15 mouse cellular contexts compared by ENCODE assay signal in genomic region chr11:51542424-51542823, GRCm38 (mm10). TPM values are rescaled to one million over a fixed set of nuclear protein-coding genes. Genes with fewer than 3 reads are reported as not detected.
A peak's percentile ranks its signal among the peaks of the same experiment; 100 is the strongest.
DNase-seq lines count a peak whose midpoint lies in the region; ATAC-seq lines count a peak whose summit lies in the region.
"Had no signal": no experiment of that assay in that cellular context is flagged by ENCODE, and none has a peak within 500 bp of the region (broad histone marks: within the 10 kb centered on the region; RNA-seq: fewer than 3 reads in every experiment).

No protein-coding gene starts in this region.

- no peak for DNase-seq in heart, embryonic 10.5 days (ENCODE audit: low spot score)
- peak; percentile 48 for DNase-seq in midbrain, embryonic 10.5 days (ENCODE audit: low spot score)
- no peak for DNase-seq in cerebellum, postnatal 25 days
- no peak for DNase-seq in thymus, postnatal 14 days
- DNase-seq: cerebellum, adult 11-12 months; heart, adult 2 months; heart, postnatal 14 days; liver, embryonic 13.5 days; right cerebral cortex, postnatal 25 days had no signal

- H3K36me3 ChIP-seq in heart, embryonic 10.5 days = no peaks in the 10 kb centered on the region
- no peaks in the 10 kb centered on the region for H3K36me3 ChIP-seq in heart, embryonic 11.5 days (ENCODE audit: control insufficient read depth, insufficient read depth, low read length)
- H3K36me3 ChIP-seq in midbrain, embryonic 10.5 days = no peaks in the 10 kb centered on the region
- no peaks in the 10 kb centered on the region for H3K36me3 ChIP-seq in midbrain, embryonic 16.5 days (ENCODE audit: control insufficient read depth, insufficient read depth, low read length)
- H3K36me3 ChIP-seq in limb, embryonic 12.5 days = no peaks in the 10 kb centered on the region
- no peaks in the 10 kb centered on the region for H3K36me3 ChIP-seq in hindbrain, embryonic 12.5 days
- H3K36me3 ChIP-seq: liver, embryonic 13.5 days had no signal

- no peaks in the 10 kb centered on the region for H3K27me3 ChIP-seq in heart, embryonic 10.5 days (ENCODE audit: insufficient read depth, poor library complexity, severe bottlenecking)
- H3K27me3 ChIP-seq in heart, embryonic 11.5 days (ENCODE audit: control insufficient read depth, insufficient read depth, low read length) = no peaks in the 10 kb centered on the region; the same call in 1 of the 2 replicates
- H3K27me3 ChIP-seq in midbrain, embryonic 10.5 days (ENCODE audit: low read depth, poor library complexity, severe bottlenecking) = no peaks in the 10 kb centered on the region
- H3K27me3 ChIP-seq in midbrain, embryonic 16.5 days (ENCODE audit: control insufficient read depth, insufficient read depth, low read depth, low read length) = no peaks in the 10 kb centered on the region
- peaks cover 4% of the 10 kb centered on the region for H3K27me3 ChIP-seq in limb, embryonic 12.5 days
- H3K27me3 ChIP-seq in hindbrain, embryonic 12.5 days = no peaks in the 10 kb centered on the region
- H3K27me3 ChIP-seq: forebrain, embryonic 13.5 days; liver, embryonic 13.5 days had no signal

- H3K4me2 ChIP-seq in heart, embryonic 11.5 days = no peak overlapping the region
- no peak overlapping the region for H3K4me2 ChIP-seq in midbrain, embryonic 16.5 days (ENCODE audit: low read length)
- no peak overlapping the region for H3K4me2 ChIP-seq in limb, embryonic 12.5 days
- no peak overlapping the region for H3K4me2 ChIP-seq in hindbrain, embryonic 12.5 days (replicated peaks)
- H3K4me2 ChIP-seq: forebrain, embryonic 13.5 days; liver, embryonic 13.5 days had no signal

- H3K27ac ChIP-seq in heart, embryonic 10.5 days = peak overlapping the region; percentile 47
- H3K27ac ChIP-seq in heart, embryonic 11.5 days (ENCODE audit: low read depth, low read length) = no peak overlapping the region
- H3K27ac ChIP-seq in midbrain, embryonic 10.5 days (replicated peaks) = no peak overlapping the region
- no peak overlapping the region for H3K27ac ChIP-seq in midbrain, embryonic 16.5 days (ENCODE audit: low read length)
- H3K27ac ChIP-seq in limb, embryonic 12.5 days = peak overlapping the region; percentile 70; the same call in 1 of the 2 replicates
- H3K27ac ChIP-seq in hindbrain, embryonic 12.5 days = no peak overlapping the region; the same call in 1 of the 2 replicates
- H3K27ac ChIP-seq: forebrain, embryonic 13.5 days; heart, adult 2 months; liver, embryonic 13.5 days had no signal

- no peak overlapping the region for H3K9ac ChIP-seq in heart, embryonic 11.5 days (ENCODE audit: low read depth, low read length)
- H3K9ac ChIP-seq in midbrain, embryonic 16.5 days (ENCODE audit: low read depth, low read length) = no peak overlapping the region
- H3K9ac ChIP-seq in limb, embryonic 12.5 days (replicated peaks) = no peak overlapping the region
- no peak overlapping the region for H3K9ac ChIP-seq in hindbrain, embryonic 12.5 days
- H3K9ac ChIP-seq: forebrain, embryonic 13.5 days; liver, embryonic 13.5 days had no signal

- H3K9me3 ChIP-seq in heart, embryonic 10.5 days = no peaks in the 10 kb centered on the region
- H3K9me3 ChIP-seq in heart, embryonic 11.5 days (replicated peaks; ENCODE audit: control insufficient read depth, low read length) = no peaks in the 10 kb centered on the region
- no peaks in the 10 kb centered on the region for H3K9me3 ChIP-seq in midbrain, embryonic 10.5 days (replicated peaks)
- H3K9me3 ChIP-seq in midbrain, embryonic 16.5 days (replicated peaks; ENCODE audit: control insufficient read depth, low read length, poor library complexity, severe bottlenecking) = no peaks in the 10 kb centered on the region
- H3K9me3 ChIP-seq in limb, embryonic 12.5 days = no peaks in the 10 kb centered on the region
- H3K9me3 ChIP-seq in hindbrain, embryonic 12.5 days (replicated peaks) = no peaks in the 10 kb centered on the region
- H3K9me3 ChIP-seq: forebrain, embryonic 13.5 days; liver, embryonic 13.5 days; megakaryocyte, embryonic 14.5 days had no signal

- ATAC-seq in heart, embryonic 11.5 days (replicated peaks; ENCODE audit: insufficient number of reproducible peaks, low FRiP score, low TSS enrichment) = no peak
- no peak for ATAC-seq in midbrain, embryonic 16.5 days
- no peak for ATAC-seq in limb, embryonic 12.5 days (ENCODE audit: insufficient number of reproducible peaks, insufficient read depth, low FRiP score, low TSS enrichment, low read depth)
- ATAC-seq in hindbrain, embryonic 12.5 days (ENCODE audit: low FRiP score) = no peak
- ATAC-seq: forebrain, embryonic 13.5 days had no signal

- H3K4me3 ChIP-seq in heart, embryonic 10.5 days = no peak overlapping the region
- no peak overlapping the region for H3K4me3 ChIP-seq in heart, embryonic 11.5 days (ENCODE audit: low read depth, low read length)
- no peak overlapping the region for H3K4me3 ChIP-seq in midbrain, embryonic 10.5 days
- H3K4me3 ChIP-seq in midbrain, embryonic 16.5 days (ENCODE audit: low read depth, low read length) = no peak overlapping the region
- H3K4me3 ChIP-seq in limb, embryonic 12.5 days (replicated peaks) = no peak overlapping the region
- no peak overlapping the region for H3K4me3 ChIP-seq in hindbrain, embryonic 12.5 days
- H3K4me3 ChIP-seq: forebrain, embryonic 13.5 days; heart, adult 2 months; liver, embryonic 13.5 days; megakaryocyte, embryonic 14.5 days had no signal

- WGBS in heart, embryonic 10.5 days = 69% methylated on average over 9 of the region's 9 CpGs
- WGBS in heart, embryonic 11.5 days (ENCODE audit: insufficient replicate concordance) = 63% methylated on average over 9 of the region's 9 CpGs
- WGBS in midbrain, embryonic 10.5 days = 54% methylated on average over 9 of the region's 9 CpGs
- WGBS in midbrain, embryonic 16.5 days = 57% methylated on average over 9 of the region's 9 CpGs
- WGBS in limb, embryonic 12.5 days = 8% methylated on average over 9 of the region's 9 CpGs
- WGBS in hindbrain, embryonic 12.5 days = 39% methylated on average over 9 of the region's 9 CpGs

- H3K4me1 ChIP-seq in heart, embryonic 10.5 days = peaks cover 15% of the 10 kb centered on the region
- peaks cover 4% of the 10 kb centered on the region; the same call in 1 of the 2 replicates for H3K4me1 ChIP-seq in heart, embryonic 11.5 days (ENCODE audit: control insufficient read depth, insufficient read depth, low read length)
- H3K4me1 ChIP-seq in midbrain, embryonic 10.5 days = peaks cover 26% of the 10 kb centered on the region
- H3K4me1 ChIP-seq in midbrain, embryonic 16.5 days (ENCODE audit: control insufficient read depth, insufficient read depth, low read length) = no peaks in the 10 kb centered on the region
- H3K4me1 ChIP-seq in limb, embryonic 12.5 days (replicated peaks) = peaks cover 65% of the 10 kb centered on the region
- H3K4me1 ChIP-seq in hindbrain, embryonic 12.5 days = peaks cover 11% of the 10 kb centered on the region

RNA-seq across cellular contexts. Expression of gene Phykpl, which starts 42.1 kb away (rescaled TPM):
- 18.1 and 18.2 TPM in 2 replicates for polyA plus RNA-seq in heart, embryonic 10.5 days (2016; fragmentation: Nextera tagmentation; extraction: Ambion mirVana)
- 14.4 and 14.9 TPM in 2 replicates for polyA plus RNA-seq in heart, embryonic 11.5 days (2014; fragmentation: Nextera tagmentation; extraction: Ambion mirVana)
- 14.4 and 15.1 TPM in 2 replicates for polyA plus RNA-seq in midbrain, embryonic 10.5 days (2016; fragmentation: Nextera tagmentation; extraction: Ambion mirVana)
- 9.4 and 9.7 TPM in 2 replicates for polyA plus RNA-seq in midbrain, embryonic 16.5 days (2015; fragmentation: Nextera tagmentation; extraction: Ambion mirVana)
- 15.0 and 16.9 TPM in 2 replicates for polyA plus RNA-seq in limb, embryonic 12.5 days (2016; fragmentation: Nextera tagmentation; extraction: Ambion mirVana)
- polyA plus RNA-seq in hindbrain, embryonic 12.5 days (2016; fragmentation: Nextera tagmentation; extraction: Ambion mirVana) = 14.0 and 16.0 TPM in 2 replicates

Comparison
In these comparisons a context has a peak if more than half of its experiments do, and no peak if none do; other contexts are left out.
1. H3K27ac ChIP-seq: peak in heart, embryonic 10.5 days (single experiment) and limb, embryonic 12.5 days (single experiment); none in heart, embryonic 11.5 days (single experiment), midbrain, embryonic 10.5 days (single experiment), midbrain, embryonic 16.5 days (single experiment) and hindbrain, embryonic 12.5 days (single experiment).